Mouse (Mus musculus) liver, adult 2 months (tissue): ENCODE results near the gene Ube2j2. TPM values are rescaled to one million over a fixed set of nuclear protein-coding genes. Genes with fewer than 3 reads are reported as not detected.

Source experiments
- DNase-seq: peaks from one replicate; pipeline ENCODE4 v3.0.0-alpha.2; 2011; ENCODE audit warnings: low read depth, low spot score; ENCODE audit errors: extremely low read depth
- H3K27ac ChIP-seq: fragments of 200-500 bp; replicated peaks from 2 replicates; pipeline ENCODE4 v1.5.1; 2012; ENCODE audit warnings: low read depth, mild to moderate bottlenecking, control low read depth, inconsistent platforms, low read length; ENCODE audit not compliant: insufficient read depth
- H3K27me3 ChIP-seq: fragments of 200-500 bp; 2 replicates; pipeline ENCODE4 v1.6.1; 2012; ENCODE audit warnings: mild to moderate bottlenecking, moderate library complexity, low read length, inconsistent platforms; ENCODE audit not compliant: control insufficient read depth, insufficient read depth
- H3K36me3 ChIP-seq: fragments of 200-500 bp; 2 replicates; pipeline ENCODE4 v1.6.1; 2012; ENCODE audit warnings: low read length, inconsistent platforms; ENCODE audit not compliant: control insufficient read depth, insufficient read depth
- H3K4me1 ChIP-seq: fragments of 200-500 bp; 2 replicates; pipeline ENCODE4 v1.6.1; 2011; ENCODE audit warnings: low read length; ENCODE audit not compliant: control insufficient read depth, insufficient read depth
- H3K4me3 ChIP-seq: fragments of 200-500 bp; 2 replicates; pipeline ENCODE4 v1.5.1; 2011; ENCODE audit warnings: low read depth, mild to moderate bottlenecking, control low read depth, low read length, moderate library complexity; ENCODE audit not compliant: insufficient read depth
- H3K79me2 ChIP-seq: fragments of 200-500 bp; 2 replicates; pipeline ENCODE4 v1.6.1; 2012; ENCODE audit warnings: inconsistent platforms, mild to moderate bottlenecking, low read length, moderate library complexity; ENCODE audit not compliant: control insufficient read depth, insufficient read depth
- H3K9ac ChIP-seq: fragments of 200-500 bp; 2 replicates; pipeline ENCODE4 v1.6.1; 2012; ENCODE audit warnings: low read depth, mild to moderate bottlenecking, control low read depth, inconsistent platforms, low read length
- CTCF ChIP-seq: fragments of 200-500 bp; IDR thresholded peaks from 2 replicates; pipeline ENCODE4 v1.5.1; 2011; ENCODE audit warnings: low read depth, low read length, control low read depth
- POLR2A ChIP-seq: fragments of 200-500 bp; IDR thresholded peaks from 2 replicates; pipeline ENCODE4 v1.6.1; 2011; ENCODE audit warnings: low read length, control low read depth; ENCODE audit not compliant: insufficient read depth; ENCODE audit errors: extremely low read depth
- WGBS: fragments of 180-500 bp; shearing (Covaris S2); methylation state at CpG from one replicate; pipeline ENCODE4 v1.1.7; 2018; 5-methylcytosine and 5-hydroxymethylcytosine counted together
- polyA plus RNA-seq: library from polyadenylated mRNA; depleted of rRNA; stranded (reverse); fragments of >200 nt; gene quantifications from 2 replicates; pipeline ENCODE4 v1.2.3, GENCODE M21; 2012
- total RNA-seq: library from RNA; depleted of rRNA; stranded (reverse); fragments of >200 nt; gene quantifications from 2 replicates; pipeline ENCODE4 v1.2.3, GENCODE M21; 2014

Gene Ube2j2
- total and polyA plus RNA-seq, 2 experiments = 21.6 to 46.1 TPM

GRCm38 (mm10) chr4:155983788-155984187 lies 40.2 kb downstream of the Ube2j2 start:
- Histone ChIP-seq H3K4me1 (no peaks in the 10 kb centered on the region), H3K9ac (no peak overlapping the region), H3K36me3 (no peaks in the 10 kb centered on the region), H3K27me3 (no peaks in the 10 kb centered on the region), H3K4me3 (no peak overlapping the region), H3K27ac (no peak overlapping the region), H3K79me2 (no peaks in the 10 kb centered on the region)
- 32% methylated on average over 2 of the region's 2 CpGs for WGBS
- DNase-seq = no peak
- TF ChIP-seq POLR2A = no peak
- no peak for TF ChIP-seq CTCF

- H3K36me3 ChIP-seq = no peaks in the 10 kb centered on the region; the same call in 1 of the 2 replicates
- H3K79me2 ChIP-seq = peaks cover 14% of the 10 kb centered on the region; the same call in 1 of the 2 replicates
- H3K27me3 ChIP-seq = no peaks in the 10 kb centered on the region
- no peak for DNase-seq
- H3K9ac ChIP-seq = 0 out of 2 replicates have a peak overlapping the region, but pooled peaks have one; percentile 11
- peaks cover 10% of the 10 kb centered on the region; the same call in 1 of the 2 replicates for H3K4me1 ChIP-seq
- no peak for TF ChIP-seq CTCF
- TF ChIP-seq POLR2A = no peak
- peak overlapping the region; percentile 81; the same call in 1 of the 2 replicates for H3K4me3 ChIP-seq
- H3K27ac ChIP-seq = no peak overlapping the region
- 88% methylated on average over 22 of the region's 22 CpGs for WGBS
Observed at GRCm38 (mm10) chr4:155991211-155991907, 47.7 kb downstream of the Ube2j2 start.

GRCm38 (mm10) chr4:155991908-155992230 lies 48.2 kb downstream of the Ube2j2 start:
- H3K9ac ChIP-seq = peak overlapping the region; percentile 93
- peaks cover 4% of the 10 kb centered on the region; the same call in 1 of the 2 replicates for H3K36me3 ChIP-seq
- no peak for DNase-seq
- H3K79me2 ChIP-seq = peaks cover 14% of the 10 kb centered on the region; the same call in 1 of the 2 replicates
- no peaks in the 10 kb centered on the region for H3K27me3 ChIP-seq
- 21% methylated on average over 37 of the region's 37 CpGs for WGBS
- TF ChIP-seq POLR2A (no peak), CTCF (no peak)
- no peak overlapping the region for H3K27ac ChIP-seq
- H3K4me3 ChIP-seq = peak overlapping the region; percentile 81
- H3K4me1 ChIP-seq = peaks cover 10% of the 10 kb centered on the region; the same call in 1 of the 2 replicates

DNA sequence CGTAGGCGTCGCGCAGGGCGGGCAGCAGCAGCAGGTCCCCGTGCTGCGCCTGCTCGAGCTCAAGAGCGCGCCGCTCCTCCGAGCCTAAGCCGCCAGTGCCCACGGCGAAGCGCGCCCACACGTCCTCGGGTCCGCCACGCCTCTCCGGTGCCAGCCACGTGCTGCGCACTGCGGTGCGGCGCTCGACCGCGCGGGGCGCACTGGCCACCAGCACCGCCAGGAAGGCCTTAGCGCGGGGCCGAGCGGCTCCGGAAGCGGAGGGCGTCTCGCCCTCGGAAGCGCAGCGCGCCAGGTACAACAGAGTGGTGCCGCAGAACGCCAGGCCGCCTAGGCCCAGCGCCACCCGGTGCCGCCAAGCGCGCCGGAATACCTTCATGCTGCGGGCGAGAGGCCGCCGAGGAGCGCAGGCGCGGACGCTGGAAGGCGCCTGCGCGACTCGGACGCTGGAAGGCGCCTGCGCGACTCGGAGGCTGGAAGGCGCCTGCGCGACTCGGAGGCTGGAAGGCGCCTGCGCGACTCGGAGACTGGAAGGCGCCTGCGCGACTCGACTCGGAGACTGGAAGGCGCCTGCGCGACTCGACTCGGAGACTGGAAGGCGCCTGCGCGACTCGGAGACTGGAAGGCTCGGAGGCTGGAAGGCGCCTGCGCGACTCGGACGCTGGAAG lies 48.7 kb downstream of the Ube2j2 start, which contains the start of the genes B3galt6 and Sdf4:
Gene B3galt6 (minus strand): TSS at position 409 of the 665 bp plus-strand sequence.
Gene Sdf4 (plus strand): TSS at position 632 of the 665 bp plus-strand sequence.
- under 1% methylated on average over 99 of the region's 99 CpGs for WGBS
- Histone ChIP-seq H3K4me3 (peak within 1 kb of the TSS; percentile 81), H3K79me2 (peaks cover 14% of the 10 kb centered on the region; the same call in 1 of the 2 replicates), H3K27ac (peak within 1 kb of the TSS; percentile 91), H3K4me1 (peaks cover 10% of the 10 kb centered on the region; the same call in 1 of the 2 replicates), H3K27me3 (no peaks in the 10 kb centered on the region), H3K9ac (peak within 1 kb of the TSS; percentile 93), H3K36me3 (peaks cover 5% of the 10 kb centered on the region; the same call in 1 of the 2 replicates)
- TF ChIP-seq POLR2A (peak; percentile 40; the same call in 1 of the 2 replicates), CTCF (peak; percentile 81)
- DNase-seq = peak; percentile 64

GRCm38 (mm10) chr4:155992906-155993547 lies 49.4 kb downstream of the Ube2j2 start:
- Histone ChIP-seq H3K27me3 (no peaks in the 10 kb centered on the region), H3K4me1 (peaks cover 10% of the 10 kb centered on the region), H3K4me3 (peak overlapping the region; percentile 76), H3K36me3 (peaks cover 9% of the 10 kb centered on the region; the same call in 1 of the 2 replicates), H3K79me2 (peaks cover 14% of the 10 kb centered on the region; the same call in 1 of the 2 replicates), H3K27ac (peak overlapping the region; percentile 91), H3K9ac (peak overlapping the region; percentile 90)
- WGBS = under 1% methylated on average over 70 of the region's 70 CpGs
- no peak for TF ChIP-seq POLR2A
- TF ChIP-seq CTCF = no peak
- peak; percentile 85 for DNase-seq
